Mouse (Mus musculus) neural tube, embryonic 10.5 days (tissue): ENCODE data around the gene P2ry2.

Source experiments
- DNase-seq: peaks from one replicate; pipeline ENCODE4 v3.0.0-alpha.2; 2017; ENCODE audit warnings: low spot score; ENCODE audit errors: extremely low spot score

Gene P2ry2

DNA sequence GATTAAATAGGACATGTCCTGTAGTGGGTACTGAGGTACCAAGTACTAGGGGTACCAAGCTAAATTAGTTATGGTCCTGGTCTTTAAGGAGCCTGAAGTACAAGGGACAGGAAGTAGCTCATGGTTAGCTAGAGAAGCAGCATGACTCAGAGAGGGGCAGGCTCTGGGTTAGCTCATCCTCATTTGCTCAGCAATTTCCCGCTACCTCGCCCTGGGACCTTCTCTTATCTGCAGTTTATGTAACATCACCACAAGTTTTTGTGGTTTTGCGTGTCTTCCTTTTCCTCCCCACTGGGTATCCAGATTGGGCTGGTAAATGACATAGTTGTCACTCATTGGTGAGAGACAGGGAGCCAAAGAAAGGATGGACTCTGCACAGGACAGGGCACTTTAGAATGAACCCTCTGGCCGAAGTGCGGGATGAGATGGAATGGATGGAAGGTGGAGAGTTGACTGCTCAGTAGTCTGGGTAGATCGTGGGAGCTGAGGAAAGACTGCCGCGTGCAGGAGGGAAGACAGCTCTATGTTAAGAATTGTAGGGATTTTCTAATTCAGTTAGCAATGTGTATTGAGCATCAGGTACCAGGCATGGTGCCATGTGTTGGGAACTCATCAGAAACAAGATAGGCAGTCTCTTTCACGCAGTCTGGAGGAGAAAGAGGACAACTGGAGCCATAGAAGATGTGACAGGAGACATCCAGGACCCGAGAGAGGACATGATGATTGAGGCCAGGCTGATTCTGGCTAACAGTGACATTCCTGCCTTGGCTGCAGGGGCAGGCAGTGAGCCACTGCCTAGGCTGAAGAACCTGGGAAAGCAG is 15.2 kb upstream of the P2ry2 start:
- no peak for DNase-seq

DNA sequence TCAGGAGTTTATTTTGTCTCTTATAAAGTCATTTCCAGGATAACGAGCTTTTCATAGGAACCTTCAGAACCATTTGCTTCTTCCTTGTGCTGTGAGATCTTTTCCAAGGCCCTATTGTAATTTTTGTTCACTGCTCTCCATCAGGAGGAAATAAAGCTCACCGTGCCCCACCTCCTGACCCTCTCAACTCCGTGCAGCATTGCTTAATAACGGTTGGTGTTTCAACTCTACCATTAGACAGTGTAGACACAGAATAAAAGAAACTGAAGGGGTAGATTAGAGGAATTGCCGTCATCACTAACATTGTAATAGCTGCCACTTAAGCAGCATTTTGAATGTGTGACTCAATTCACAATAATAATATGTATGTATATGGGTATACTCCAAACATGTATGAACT is 14.2 kb upstream of the P2ry2 start:
- no peak for DNase-seq

DNA sequence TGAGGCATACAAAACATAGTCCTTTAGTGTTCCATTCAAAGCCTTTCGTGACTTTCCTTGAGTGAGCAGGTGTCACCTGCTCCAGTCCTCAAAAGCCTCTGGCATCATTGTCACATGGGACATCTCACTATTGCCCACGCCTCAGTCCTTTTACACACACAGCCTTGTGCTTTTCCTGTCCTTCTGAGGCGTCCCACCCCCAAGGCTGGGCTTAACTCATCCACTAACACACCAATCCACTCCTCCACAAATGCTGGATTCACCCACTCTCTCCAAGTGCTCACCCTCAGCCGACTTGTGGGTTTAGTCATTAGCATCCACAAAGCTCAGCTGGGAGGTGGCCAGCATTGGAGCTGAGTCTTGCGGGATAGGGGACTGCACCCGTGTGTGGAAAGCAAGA is 4.8 kb upstream of the P2ry2 start:
- DNase-seq: no peak

DNA sequence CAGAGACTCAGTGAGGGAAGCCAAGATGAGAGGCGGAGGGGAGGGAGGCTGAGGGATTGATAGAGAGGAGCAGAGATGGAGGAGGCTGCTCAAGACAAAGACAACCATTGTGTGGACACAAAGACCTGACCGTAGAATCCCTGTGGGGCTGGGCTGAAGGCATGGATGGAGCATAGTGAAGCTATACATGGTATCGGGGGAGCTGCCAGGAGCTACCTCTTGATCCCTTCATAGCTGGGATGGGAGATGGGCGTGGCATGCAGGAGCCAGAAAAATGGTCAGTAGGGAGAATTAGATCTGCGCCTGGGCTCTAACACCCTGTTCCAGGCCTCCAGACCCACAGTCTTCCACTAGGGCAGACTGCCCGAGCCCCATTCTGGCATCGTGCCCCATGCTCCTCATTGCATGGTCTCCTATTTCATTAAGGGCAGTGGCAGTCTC is 4.4 kb upstream of the P2ry2 start:
- DNase-seq: no peak

DNA sequence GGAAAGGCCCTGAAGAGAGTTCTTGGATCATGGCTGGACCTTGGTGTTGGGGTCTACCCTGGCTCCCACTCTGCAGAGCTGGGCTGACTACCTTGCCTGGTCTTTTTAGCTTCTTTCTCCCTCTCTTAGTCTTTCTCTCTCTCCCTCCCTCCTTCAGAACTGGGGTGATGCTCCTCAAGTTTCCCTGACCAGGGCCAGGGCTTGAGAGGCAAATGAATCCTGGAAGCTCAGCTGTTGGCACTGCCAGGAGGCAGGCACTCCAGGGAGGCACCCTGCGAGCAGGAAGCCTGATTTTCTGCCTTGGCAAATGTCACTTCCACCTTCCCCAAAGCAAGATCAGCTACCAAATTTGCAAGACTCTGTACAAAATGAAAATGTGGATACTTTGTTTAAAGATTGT is 2.3 kb upstream of the P2ry2 start:
- DNase-seq: no peak

DNA sequence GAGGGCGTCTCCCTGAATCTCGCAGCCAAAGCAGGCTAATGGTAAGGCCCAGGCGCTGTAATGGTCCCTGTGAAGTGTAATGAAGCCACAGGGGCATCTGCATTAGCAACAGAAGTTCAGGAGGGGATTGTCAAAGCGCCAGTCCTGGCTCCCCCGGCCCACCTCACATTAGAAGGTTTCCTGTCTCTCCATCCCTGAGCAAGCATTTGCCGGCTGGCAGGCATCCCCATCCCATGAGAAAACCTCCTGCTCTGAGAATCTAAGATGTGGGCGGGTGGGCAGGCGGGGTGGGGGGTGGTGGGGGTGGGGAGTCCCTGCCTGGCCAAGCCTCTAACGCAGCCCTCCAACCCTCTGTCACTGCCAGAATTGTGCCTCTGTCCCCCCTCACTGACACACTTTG is 1.4 kb upstream of the P2ry2 start:
- no peak for DNase-seq

DNA sequence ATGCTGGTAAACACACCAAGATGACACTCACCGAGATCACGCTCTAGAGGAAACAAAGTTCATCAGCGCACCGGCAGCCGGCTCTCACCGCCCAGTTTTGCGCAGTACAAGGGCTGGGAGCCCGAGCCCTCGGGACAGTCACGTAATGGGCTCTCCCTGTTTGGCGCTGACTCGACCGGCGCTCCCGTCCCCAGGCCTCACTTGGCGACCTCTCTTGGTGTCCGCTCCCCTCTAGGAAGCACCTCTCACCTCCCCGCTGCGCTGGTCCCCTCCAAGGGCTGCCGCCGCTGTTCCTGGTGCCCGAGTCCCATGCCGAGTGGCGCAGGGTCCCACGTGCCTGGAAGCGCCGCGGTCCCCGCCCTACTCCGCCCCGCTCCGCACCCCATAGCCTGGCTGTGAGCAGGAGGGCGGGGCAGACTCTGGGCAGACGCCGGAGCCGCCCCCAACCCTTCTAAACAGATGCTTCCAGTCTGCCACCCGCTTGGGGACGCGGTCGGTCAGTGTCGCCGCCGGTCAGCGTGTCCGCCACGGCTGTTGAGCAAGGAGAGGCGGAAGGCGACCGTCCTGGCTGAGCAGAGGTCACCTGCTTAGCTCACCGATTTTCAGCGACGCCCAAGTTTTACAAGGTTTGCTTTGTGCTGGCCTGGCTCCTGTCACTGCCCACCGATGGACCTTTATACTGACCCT is 842 bp downstream of the P2ry2 start:
- DNase-seq: peak; percentile 73

DNA sequence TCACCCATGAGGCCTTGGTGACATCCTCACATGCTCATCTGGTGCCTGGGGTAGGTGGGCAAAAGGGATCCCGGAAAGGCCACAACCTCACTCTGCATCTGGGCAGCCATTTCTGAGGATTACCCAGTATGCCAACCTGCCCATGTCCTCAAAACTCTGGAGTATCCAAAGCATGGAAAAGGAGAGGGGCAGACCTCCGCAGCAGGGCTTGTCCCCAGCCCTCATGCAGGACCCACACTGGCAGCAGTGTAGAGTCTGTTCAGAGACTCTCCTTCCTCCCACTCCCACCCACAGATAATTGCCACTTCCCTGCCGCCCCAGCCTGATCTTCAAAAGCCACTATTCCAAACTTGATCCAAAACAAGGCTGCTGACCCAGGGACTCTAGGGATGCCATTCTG is 1.9 kb downstream of the P2ry2 start:
- no peak for DNase-seq

DNA sequence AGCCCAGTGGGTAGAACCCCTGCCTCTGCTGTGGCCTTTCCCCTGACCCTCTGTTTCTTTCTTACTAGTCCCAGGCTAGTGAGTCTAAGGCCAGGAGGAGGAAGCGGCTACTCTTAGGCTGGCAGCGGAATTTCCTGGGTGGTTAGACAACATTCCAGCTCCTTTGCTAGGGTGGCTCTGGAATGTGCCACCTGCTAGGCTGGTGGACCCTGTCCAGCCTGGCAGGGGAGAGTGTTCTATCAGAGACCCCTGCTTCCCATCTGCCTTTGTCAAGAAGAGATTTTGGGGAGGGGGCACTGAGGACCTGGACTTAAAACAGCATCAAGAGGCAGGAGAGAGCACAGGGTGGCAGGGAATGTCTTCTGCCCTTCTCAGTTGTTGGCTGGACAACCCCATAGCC is 6.5 kb downstream of the P2ry2 start:
- no peak for DNase-seq

DNA sequence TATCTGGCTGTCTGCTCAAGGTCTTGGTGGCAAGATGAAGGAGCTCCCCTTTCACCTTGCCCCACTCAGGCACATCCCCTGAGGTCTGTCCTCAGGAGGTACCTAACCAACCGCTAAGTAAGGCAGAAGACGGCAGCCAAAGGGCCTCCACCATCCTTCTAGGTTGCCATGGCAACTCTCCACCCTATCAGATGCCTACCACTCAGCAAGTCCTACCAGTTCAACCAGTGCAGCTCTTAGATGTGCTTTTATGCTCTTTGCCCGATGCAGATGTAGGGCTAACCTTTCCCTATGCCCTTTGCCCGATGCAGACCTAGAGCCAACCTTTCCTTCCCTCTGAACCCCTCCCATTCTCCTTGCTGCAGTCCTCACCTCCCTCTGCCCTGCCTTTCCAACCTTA is 7.5 kb downstream of the P2ry2 start:
- DNase-seq: no peak

DNA sequence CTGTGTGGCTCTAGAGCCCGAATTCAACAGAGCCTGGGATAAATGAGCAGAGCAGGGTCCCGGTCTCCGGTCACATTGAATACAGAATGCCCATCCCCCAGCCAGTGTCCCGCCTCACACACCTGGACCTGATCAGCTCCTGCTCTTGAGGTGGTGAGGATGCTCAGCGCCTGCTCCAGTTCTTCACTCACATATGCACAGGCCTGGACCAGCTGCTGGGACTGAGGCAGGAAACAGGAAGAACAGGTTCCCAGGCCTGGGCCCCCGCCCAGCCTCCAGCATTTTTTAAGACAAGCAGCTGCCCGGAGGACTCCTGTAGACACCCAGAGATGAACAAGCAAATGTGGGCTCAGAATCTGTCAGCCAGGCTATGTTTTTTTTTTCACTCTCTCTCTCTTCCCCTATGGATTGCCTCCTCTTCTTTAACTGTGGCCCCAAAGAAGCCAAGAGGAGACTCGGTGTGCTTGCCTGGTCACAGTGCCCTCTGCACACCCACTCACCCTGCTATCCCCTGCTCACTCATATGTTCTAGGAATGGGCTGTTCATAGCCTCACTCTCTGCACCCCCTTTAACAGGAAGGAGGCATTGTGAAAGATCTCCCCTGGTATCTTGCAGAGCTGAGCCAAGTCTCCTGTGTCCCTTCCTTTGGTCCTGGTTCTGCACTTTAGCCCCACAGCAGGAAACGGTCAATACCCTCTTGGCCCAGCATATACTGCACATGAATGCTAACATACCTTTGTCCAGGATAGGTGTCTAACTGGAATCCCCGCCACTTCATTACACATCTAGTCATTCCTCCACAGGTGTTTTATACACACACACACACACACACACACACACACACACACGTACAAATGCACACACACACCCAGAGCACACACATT is 9.0 kb downstream of the P2ry2 start:
- DNase-seq: no peak

DNA sequence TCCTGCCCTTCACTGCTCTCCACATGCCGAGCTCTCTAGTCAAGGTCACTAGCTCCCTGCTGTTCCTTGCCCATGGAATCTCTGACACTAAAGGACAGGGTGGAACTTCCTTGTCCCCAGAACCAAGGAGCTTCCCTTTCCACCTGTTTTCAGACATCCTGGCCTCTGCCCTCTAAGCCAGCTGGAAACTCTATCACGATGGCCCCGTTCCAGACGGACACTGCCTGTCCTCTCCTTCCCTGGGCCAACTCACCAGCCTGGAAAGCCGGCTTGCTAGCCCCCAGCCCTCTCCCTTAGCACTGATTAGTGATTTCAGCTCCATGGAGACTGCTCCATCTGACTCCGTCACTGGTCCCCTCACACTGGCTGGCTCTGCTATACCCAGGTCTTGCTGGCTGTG is 10.4 kb downstream of the P2ry2 start:
- no peak for DNase-seq

DNA sequence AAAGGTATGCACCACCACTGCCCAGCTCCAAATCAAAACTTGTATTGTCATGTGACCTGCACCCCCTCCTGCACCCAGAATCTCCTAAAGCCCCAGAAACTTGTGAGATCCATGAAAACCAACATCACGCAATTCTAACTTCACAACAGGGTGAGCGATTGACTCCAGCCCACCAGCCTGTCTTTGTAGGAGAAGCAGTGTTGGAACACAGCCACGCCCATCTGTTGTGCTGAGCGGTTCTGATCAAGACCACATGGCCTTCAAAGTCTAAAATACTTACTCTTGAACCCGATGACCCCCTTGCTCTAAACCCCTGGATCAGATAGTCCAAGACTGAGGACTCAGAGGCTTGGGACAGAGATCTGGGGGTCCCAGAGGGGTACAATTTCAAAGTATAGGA is 13.0 kb downstream of the P2ry2 start:
- DNase-seq: no peak

DNA sequence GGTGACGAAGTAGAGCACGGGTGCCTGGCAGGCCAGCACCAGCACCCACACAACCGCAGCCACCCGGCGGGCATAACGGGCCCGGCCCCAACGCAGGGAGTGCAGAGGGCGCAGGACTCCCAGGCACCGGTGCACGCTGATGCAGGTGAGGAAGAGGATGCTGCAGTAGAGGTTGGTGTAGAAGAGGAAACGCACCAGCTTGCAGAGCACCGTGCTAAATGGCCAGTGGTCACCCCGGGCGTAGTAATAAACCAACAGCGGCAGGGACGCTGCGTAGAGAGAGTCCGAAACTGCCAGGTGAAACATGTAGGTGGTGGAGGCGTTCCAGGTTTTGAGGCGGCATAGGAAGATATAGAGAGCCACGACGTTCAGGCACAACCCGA is 14.1 kb downstream of the P2ry2 start:
- no peak for DNase-seq

DNA sequence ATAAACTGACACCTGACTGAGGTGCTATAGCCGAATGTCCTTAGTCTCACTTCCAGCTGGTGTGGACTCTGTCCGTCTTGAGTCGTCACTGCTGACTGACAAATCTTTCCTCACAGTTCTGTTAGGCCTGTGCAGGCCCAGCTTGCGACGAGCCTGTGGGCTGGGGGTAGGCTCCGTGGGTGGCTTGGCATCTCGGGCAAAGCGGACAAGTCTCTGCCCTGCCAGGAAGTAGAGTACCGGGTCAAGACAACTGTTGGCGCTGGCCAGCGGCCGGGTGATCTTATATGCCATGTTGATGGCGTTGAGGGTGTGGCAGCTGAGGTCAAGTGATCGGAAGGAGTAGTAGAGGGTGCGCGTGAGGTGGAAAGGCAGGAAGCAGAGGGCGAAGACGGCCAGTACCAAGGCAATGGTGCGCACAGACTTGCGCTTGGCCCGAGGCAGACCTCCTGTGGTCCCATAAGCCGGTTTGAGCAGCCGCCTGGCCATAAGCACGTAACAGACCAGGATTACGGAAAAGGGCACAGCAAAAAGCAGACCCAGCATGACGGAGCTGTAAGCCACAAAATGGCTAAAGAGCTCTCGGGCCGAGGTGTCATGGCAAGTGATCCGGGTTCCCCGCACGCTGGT is 14.6 kb downstream of the P2ry2 start:
- no peak for DNase-seq

DNA sequence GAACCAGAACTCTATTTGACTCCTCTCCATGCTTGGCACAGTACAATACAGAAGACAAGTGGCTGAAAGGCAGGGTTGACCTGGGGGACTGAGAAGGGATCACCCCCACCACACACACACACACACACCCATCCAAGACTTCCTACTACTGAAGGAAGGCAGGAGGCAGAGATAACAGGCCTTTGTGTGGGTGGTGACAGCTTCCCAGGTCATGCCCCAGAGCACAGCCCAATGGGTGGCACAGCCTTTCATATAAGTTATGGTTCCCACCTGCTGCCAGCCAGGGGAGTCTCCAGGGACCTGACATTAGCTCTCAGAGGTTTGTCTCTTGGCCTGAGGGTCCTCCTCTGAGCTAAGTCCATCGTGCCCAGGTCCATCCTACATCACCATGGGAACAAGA is 15.5 kb downstream of the P2ry2 start:
- no peak for DNase-seq

DNA sequence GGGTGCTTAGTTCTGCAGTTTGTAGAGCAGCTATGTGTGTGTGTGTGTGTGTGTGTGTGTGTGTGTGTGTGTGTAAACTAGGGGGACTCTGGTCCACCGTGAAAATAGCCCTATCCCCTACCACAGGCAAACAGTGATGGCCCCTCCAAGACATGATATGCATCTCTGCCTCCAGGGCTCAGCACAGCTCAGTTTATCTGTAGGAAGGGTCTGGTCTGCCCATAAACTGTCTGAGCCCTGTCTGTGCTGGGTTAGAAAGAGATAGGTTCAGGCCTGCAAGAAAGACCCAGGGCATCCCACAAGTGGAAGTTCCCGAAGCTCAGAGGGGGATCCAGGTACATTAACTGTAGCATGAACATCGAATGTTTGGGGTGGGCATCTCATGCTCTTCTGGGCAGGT is 16.7 kb downstream of the P2ry2 start:
- no peak for DNase-seq

DNA sequence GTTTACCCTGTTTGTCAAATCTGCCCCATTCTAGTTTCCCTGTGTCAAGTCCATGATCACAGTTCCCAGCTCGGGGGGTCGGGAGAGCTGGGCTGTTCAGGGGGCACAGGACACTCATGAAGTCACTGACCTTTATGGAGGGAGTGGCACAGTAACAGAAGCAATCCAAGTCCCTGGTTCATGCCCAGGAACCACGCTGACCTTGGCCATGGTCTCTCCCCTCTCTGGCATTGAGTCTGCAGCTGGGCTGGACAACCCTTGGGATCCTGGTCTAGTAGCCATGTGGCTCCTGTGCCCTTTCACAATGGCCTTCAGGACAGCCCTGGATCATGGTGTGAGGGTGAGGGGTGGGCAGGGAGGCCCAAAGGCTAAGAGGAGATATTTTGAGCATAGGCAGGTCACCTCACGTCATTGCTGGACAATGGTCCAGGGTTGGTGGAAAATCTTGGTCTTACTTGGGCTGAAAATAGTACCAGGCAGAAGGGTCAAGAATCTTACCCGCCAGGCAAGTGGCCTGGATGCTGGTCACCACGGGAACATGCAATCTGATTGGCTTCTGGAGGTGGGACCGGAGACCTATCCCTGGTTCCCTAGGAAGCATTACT is 17.3 kb downstream of the P2ry2 start:
- DNase-seq: no peak

DNA sequence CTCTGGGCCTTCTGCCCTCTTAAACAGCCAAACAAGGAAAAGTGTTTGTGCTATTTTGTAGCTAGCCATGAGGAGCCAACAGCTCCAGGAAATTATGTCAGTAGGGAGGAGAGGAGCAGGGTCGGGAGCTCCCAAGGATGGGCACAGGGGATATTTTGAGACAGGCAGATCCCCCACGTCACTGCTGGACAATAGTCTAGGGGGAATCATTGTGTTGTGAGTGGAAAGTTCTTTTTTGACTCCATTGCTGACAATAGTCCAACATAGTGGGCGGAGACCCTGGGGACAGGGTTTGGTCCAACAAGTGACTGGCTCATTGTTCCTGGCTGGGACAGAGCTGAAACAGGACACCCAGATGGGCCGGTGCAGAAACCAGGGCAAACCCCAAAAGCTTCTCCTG is 19.5 kb downstream of the P2ry2 start:
- DNase-seq: no peak

DNA sequence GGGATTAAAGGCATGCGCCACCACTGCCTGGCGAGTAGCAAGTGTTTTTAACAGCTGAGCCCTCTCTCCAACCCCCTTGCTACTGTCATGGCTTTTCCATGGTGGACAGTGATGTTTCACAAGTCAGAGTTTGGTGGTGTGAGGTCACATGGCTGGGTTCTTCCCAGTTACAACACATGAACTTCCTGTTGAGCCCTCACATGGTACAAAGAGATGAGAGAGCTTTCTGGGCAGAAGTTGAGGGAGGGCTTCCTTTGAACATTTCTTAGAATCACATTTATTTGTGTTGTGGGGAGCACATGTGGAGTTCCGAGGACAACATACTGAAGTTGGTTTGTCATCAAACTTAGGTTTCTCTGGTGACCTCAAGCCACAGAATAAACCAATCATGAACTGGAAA is 20.7 kb downstream of the P2ry2 start:
- no peak for DNase-seq

DNA sequence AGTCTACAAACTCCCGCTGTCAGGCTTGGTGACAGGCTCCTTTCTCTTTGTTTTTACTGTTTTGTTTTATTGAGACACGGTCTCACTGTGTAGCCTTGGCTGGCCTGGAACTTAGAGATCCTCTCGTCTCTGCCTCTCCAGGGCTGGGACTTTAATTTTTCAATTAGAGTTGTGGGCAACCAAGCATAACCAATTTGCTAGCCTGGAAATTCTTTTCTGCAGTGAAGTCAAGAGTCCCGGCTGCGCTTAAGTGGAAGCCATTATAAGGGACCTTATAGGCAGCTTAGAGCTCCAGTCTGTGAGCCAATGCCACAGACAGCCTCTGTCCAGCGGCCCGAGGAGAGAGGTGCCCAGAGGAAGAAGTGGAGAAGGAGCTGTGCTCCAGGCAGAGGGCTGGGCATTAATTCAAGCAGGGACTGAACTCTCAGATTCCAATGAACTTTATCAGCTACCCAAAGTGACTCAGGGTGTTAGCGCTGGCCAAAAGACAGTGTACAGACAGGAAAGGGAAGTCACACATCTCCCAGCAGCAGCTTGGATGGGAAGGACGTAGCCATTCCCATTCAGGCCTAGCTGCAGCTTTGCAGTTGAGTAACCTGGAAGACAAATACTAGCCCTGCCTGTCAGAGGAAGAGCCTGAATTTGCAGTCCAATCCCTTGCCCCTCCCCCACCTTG is 21.9 kb downstream of the P2ry2 start:
- no peak for DNase-seq
